Mouse (Mus musculus) lung, postnatal 0 days (tissue): ENCODE data around the gene Exoc6b.
A peak's percentile ranks its signal among the peaks of the same experiment; 100 is the strongest.

Source experiments
- CTCF ChIP-seq: IDR thresholded peaks from 2 replicates; pipeline ENCODE4 v1.5.1; 2016; ENCODE audit warnings: antibody characterized with exemption, mild to moderate bottlenecking
- EP300 ChIP-seq: IDR thresholded peaks from 2 replicates; pipeline ENCODE4 v1.6.1; 2016; ENCODE audit warnings: antibody characterized with exemption, mild to moderate bottlenecking, control low read depth

DNA sequence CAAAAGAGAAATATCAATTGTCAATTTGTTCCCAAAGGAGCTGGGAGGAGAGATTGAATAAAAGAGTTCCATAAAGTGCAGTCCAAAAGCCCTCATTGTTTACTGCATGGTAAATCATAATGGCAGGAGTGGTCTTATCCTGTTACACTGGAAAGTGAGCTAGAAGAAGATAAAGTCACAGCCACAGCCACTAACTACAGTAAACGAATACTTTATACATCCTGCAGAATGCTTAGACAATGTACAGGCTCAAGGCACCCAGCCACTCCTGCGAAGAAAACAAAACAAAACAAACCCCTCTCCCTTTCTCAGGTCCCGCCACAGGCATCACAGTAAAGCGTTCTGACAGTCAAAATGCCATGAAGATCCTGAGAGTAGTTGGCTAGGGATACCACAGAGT lies 375.5 kb downstream of the Exoc6b start:
- TF ChIP-seq CTCF = no peak
- peak; percentile 41; the same call in 1 of the 2 replicates for TF ChIP-seq EP300
